Mouse (Mus musculus): ENCODE results near the gene Gm43518. TPM values are rescaled to one million over a fixed set of nuclear protein-coding genes. Genes with fewer than 3 reads are reported as not detected.
A peak's percentile ranks its signal among the peaks of the same experiment; 100 is the strongest.

The Gm43518 gene
- 1 to 10 TPM; 3.1 to 3.7 TPM for polyA plus RNA-seq (2017; shearing (Covaris generic))

GRCm38 (mm10) chr5:123927118-123927517 is at the start of gene Gm43518:
Gene Gm43518, plus strand, starts transcription at chr5:123927418.
- no peak for ATAC-seq

DNA sequence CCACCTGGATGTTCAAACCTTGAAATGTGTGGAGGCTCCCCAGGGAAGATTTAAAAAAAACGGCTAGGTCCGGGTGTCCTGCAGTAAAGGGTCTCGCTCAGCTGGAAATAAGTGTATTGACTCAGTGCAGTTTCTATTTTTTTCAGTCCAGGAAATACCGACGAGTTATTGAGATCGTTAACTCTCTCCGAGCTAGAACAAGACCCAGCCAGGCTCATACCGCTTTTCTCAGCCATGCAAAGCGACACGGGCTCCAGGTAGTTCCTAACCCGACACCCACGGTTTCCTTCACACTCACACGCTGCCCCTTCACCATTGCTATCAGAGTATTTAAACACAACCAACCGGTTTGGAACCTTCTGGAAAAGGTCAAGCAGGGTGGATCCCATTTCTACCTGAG is 49.2 kb upstream of the Gm43518 start:
- no peak for ATAC-seq

DNA sequence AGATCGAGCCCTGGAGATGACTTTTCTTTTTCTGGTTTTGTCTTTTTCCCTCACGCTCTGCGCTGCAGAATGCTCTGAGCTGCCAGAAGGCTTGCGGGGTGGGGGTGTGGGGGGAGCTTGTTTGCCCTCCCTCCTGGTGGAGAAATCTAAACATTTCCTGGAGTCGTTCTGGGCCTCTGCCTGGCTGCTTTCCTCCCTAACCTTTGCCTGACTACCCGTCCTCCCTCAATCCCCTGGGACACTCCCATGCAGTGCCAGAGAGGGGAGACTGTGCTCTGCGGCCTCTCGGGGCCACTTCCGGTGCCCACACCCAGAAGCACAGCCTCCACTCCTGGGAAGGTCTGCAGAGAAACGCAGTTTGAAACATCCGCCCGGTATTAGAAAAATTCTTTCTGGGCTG is 47.3 kb upstream of the Gm43518 start, which contains the start of gene Hcar1:
Gene Hcar1, minus strand, starts transcription at position 93 of the 400 bp plus-strand sequence.
- ATAC-seq = no peak

DNA sequence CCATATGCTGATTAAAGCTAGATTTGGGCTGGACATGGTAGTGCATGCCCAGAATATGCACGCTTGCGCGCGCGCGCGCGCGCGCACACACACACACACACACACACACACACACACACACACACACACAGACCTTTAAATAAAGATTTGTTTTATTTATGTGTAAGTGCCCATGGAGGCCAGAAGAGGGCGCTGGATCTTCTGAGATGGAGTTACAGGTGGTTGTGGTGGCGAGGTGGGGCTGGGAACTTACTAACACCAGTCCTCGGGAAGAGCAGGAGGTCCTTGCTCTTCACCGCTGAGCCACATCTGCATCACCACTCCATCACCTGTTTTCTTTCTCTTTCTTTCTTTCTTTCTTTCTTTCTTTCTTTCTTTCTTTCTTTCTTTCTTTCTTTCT is 46.4 kb upstream of the Gm43518 start:
- ATAC-seq = no peak

GRCm38 (mm10) chr5:123883891-123884290 is 43.3 kb upstream of the Gm43518 start:
- no peak for ATAC-seq

DNA sequence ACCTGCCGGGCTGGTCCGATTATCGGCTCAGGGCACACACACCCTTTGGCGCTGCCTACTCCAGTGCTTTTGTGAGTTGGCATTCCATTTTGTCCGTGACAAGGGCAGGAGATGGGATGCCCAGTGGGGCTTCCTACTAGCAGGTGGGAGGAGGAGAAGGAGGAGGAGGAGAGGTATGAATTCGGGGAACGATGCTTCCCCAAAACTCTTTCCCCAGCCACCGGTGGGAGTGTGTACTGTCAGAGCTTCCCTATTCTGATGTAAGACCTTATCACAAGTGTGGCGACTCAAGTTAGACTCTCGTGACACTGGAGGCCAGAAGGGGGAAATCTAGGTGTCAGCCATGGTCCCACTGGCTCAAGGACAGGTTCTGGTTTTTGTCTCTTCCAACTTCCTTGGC is 42.9 kb upstream of the Gm43518 start:
- ATAC-seq = no peak

DNA sequence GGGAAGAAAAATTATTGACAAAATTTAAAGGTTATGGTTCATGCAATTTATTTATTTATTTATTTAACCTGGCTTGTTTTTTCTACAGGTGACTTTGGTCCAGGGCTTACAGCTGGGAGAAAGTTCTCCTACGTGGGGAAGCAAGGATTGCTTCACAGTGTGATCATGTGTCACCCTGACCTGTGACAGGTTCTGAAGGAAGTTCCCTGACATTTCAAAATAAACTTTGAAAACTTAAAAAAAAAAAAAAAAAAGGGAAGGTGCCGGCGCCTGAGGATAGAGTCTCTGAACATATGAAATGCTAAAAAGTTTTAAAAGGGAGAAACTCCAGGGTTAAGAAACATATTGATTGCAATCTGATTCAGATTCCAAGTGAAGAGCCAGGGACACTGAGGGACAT is 40.9 kb upstream of the Gm43518 start:
- no peak for ATAC-seq

GRCm38 (mm10) chr5:123890312-123890711 is 36.9 kb upstream of the Gm43518 start:
- no peak for ATAC-seq

GRCm38 (mm10) chr5:123890987-123891386 is 36.2 kb upstream of the Gm43518 start:
- ATAC-seq = no peak

DNA sequence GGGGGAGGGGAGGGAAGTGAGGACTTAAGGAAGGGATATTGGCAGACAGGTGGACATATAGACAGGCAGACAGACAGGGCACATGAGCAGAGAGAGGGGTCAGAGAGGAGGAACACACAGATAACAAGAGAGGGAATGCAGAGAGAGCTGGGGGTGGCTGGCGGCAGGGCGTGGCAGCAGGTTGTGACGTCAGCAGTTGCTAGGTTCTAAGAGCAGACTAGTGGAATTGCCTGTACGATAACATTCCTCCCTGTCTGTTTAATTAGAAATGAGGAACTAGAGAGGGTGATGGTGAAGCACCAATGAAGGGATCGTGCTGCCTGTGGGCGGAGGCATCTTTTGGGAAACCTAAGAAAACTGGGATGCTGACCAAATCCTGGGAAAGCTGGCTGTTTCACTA is 35.5 kb upstream of the Gm43518 start:
- ATAC-seq = no peak

GRCm38 (mm10) chr5:123893520-123893919 is 33.7 kb upstream of the Gm43518 start:
- no peak for ATAC-seq

DNA sequence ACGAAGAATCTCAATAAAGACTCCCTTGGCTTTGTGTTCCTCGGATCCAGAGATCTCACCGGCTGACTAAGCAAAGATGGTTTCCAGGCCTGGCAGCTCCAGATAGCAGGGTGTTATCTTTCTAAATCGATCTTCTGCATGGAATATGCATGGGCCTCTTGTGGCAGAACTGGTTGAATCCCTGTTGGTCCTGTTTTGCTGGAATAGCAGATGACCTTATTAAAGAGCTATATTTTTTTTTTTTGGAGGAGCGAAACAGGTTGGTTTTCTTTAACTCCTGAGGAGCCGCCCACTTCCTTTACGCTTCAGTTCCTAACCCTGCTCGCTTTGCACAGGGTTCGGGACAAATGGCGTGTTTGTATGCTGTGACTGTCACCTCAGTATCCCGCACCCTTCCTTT is 30.8 kb upstream of the Gm43518 start:
- ATAC-seq = no peak

GRCm38 (mm10) chr5:123897352-123897751 is 29.9 kb upstream of the Gm43518 start:
- no peak for ATAC-seq

- no peak for ATAC-seq
These were observed 23.1 kb upstream of the Gm43518 start for GRCm38 (mm10) chr5:123904059-123904672.

DNA sequence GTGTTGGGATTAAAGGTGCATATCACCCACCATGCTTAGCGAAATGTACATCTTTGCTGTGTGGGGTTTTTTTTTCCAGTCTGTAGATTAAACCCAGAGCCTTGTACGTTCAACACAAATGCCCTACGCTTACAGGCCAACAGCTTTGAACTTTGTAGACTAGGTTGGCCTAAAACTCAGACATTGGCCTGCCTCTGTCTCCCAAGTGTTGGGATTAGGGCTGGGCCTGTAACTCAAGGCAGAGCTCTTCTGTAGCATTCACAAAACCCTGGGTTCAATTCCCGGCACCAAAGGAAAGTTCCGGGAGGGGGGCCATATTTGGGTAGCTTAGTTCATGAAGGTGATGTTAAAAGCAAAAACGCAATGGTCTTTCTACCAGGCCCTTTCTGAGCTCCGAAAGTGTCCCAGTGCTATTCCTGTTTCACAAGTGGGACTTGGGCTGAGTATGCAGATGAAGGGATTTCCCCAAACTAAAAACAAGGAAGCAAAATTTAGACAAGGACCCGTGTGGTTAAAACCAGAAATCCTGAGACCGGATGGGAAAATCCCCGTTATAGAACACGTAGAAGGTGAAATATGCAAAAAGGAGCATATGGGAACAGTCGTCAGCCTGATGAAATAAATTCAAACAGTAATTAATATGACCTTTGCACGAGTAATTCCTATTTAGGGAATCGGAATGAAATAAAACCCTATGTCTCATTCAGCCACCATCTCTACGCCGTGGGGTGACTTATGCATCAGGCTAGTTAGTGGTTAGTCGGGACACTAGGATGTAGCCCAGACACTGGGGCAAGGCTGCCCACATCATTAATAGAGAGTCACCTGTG is 20.9 kb upstream of the Gm43518 start:
- ATAC-seq = no peak

DNA sequence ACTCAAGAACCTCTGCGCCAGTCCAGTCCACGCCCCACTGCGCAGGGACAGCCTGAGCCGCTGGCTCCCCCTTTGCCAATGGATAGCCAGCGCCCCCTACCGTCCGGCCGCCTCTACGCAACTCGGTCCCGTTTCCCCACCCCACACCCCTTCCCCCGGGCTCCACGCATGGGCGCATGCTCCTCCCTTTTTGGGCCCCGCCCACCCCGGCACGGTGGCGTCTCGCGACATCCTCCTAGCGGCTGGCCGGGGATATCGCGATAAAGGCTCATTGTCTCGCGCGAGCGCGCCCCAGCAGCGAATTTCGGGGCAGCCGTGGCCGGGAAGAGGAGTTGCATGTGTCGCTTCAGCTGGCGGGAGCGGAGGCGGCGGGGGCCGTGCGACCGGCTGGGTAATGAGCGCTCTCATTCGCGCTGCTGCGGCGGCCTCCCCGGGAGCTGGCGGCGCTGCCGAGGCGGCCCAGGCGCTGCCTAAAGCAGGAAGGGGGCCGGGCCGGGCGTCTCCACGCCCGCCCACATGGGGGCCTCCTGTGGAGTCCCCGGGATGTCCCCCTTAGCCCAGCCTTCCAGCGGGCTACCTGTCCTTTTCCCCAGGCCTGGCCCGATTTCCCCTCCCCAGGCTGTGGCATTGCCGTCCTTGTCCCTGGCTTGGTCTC is 20.1 kb upstream of the Gm43518 start, which contains the start of gene Denr:
Gene Denr, plus strand, starts transcription at position 200 of the 655 bp plus-strand sequence.
- peak; percentile 95 for ATAC-seq

GRCm38 (mm10) chr5:123907631-123907977 is 19.6 kb upstream of the Gm43518 start:
- ATAC-seq = no peak

DNA sequence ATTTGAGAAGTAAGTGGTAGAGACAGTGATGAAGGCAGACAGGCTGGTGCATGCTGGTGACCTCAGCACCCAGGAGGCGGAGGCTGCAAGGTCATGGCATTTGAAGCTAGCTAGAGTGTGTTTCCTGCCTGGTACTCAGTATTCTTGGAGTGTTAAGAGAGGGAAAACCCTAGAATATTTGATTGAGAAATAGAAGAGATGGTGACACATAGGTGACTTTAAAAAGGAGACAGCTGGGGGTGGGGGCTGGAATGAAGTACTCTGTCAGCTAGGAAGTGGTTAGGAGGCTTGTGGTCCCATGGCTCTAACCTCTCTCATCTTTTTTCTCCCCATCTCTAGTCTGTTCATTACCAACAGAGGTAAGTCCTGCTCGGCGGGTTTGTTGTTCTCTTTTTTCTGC is 12.4 kb upstream of the Gm43518 start:
- peak; percentile 93 for ATAC-seq

DNA sequence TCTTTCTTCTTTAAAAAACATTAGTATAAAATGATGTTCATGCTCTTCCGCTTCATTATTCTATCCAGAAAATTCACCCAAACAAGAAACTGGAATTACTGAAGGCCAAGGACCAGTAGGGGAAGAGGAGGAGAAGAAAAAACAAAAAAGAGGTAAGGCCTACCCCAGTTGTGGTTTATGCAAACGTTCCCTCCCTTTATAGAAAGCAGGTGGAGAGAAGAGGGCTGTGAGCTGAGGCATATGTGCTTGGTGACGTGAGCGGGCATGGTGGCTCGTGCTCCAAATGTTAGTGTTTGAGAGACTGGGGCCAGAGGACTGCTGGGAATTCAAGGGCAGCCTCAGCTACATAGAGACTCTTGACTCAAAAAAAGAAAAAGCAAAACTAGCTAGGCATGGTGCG is 5.1 kb upstream of the Gm43518 start:
- ATAC-seq = no peak

DNA sequence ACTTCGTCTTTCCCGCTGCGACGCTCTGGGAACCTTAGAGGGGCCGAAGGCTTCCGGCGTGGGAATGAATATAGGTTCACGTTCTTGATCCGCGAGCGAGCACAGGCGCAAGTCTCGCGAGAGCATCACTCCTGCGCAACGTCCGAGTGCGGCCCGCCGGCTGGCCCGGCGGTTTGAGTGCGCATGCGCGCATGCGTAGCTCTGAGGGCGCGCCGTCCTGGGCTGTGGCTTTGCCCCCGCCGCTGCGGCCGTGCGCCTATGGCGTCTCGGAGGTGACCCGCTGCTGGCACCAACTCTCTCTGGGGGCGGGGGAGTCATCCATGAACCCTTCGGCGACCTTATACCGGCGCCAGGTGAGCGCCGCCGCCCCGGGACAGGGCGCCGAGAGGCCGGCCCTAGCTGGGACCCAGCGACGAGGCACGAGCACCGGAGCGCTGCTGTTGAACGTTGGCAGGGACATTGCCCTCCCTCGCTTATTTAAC is 3.3 kb downstream of the Gm43518 start, which contains the start of gene Ccdc62:
Gene Ccdc62, plus strand, starts transcription at position 172 of the 482 bp plus-strand sequence.
- ATAC-seq = peak; percentile 94

DNA sequence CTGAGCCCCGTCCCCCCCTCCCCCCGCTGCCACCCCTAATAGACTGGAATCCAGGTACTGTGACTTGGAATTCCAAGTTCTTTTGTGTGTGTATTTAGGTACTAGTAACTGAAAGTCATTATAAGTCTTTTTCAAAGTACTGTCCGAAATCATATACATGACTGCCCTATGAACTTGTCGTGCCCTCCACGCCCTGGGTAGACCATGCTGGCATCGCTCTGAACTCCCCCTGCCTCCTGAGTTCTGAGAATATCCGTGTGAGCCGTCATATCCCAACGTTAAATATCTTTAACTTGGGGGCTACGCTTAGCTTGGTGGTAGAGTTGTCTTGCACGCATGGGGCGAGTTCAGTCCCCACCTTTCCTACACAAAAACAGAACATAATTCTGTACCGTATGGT is 3.9 kb downstream of the Gm43518 start:
- no peak for ATAC-seq

DNA sequence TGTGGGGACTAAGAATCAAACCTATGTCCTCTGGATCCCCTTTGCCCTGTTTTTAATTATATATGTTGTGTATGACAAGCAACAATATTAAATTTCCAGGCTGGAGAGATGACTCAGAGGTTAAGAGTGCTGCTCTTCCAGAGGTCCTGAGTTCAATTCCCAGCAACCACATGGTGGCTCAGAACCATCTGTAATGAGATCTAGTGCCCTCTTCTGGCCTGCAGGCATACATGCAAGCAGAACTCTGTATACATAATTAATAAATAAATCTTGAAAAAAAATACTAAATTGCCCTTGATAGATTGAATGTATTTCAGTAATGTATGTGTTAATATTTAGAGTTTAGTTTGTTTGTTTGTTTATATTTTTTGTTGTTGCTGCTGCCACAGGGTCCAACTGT is 5.7 kb downstream of the Gm43518 start:
- ATAC-seq = no peak

- no peak for ATAC-seq
These were observed 6.3 kb downstream of the Gm43518 start for GRCm38 (mm10) chr5:123933556-123933955.
